Mouse (Mus musculus) embryonic fibroblast, embryonic 13.5 days (primary cell): ENCODE measurements around the gene Krtap10-10.

Source experiments
- CTCF ChIP-seq: IDR thresholded peaks from 2 replicates; pipeline ENCODE4 v1.5.1; 2011; ENCODE audit warnings: mild to moderate bottlenecking, control low read depth, low read length, moderate library complexity, borderline replicate concordance; ENCODE audit not compliant: insufficient read depth
- POLR2A ChIP-seq: IDR thresholded peaks from 2 replicates; pipeline ENCODE4 v1.6.1; 2011; ENCODE audit warnings: low read depth, mild to moderate bottlenecking, control low read depth, low read length, moderate library complexity

DNA sequence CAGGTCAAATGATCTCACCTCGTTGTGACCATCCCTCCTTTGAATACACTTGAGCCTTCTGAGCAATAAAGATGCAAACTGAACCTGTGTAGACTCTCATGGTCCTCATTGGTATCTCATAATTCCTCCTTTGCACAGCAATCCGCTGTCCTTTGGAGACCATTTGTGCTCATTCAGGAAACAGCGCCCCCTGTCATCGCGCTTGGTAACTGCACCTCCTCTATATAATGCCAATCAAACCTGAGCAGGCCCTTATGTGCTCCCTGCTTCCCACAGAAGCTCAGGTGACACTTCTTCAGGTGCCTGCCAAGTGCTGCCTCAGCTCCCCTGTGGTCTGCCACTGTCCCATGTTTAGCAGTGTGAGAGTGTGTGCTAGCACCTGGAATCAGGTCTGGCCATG, 20.2 kb upstream of the Krtap10-10 start:
- peak; percentile 20; the same call in 1 of the 2 replicates for TF ChIP-seq CTCF
- TF ChIP-seq POLR2A = no peak
